Mouse (Mus musculus) heart, embryonic 16.5 days (tissue): Measurements from ENCODE around the gene C1qtnf7. TPM values are rescaled to one million over a fixed set of nuclear protein-coding genes. Genes with fewer than 3 reads are reported as not detected.

Experiments
- ATAC-seq: fragments of 200-750 bp; cut with Nextera tagmentation; replicated peaks from 2 replicates; pipeline ENCODE4 v1.8.0; 2017; ENCODE audit warnings: moderate number of reproducible peaks; ENCODE audit not compliant: insufficient read depth, low FRiP score; ENCODE audit errors: extremely low read depth
- H3K27ac ChIP-seq: fragments of 300-500 bp; sonication (generic); 2 replicates; pipeline ENCODE4 v1.5.1; 2014; ENCODE audit warnings: mild to moderate bottlenecking, low read length, control low read depth, moderate library complexity
- H3K27me3 ChIP-seq: fragments of 300-500 bp; sonication (generic); 2 replicates; pipeline ENCODE4 v1.6.1; 2014; ENCODE audit warnings: low read length, mixed read lengths; ENCODE audit not compliant: control insufficient read depth, insufficient read depth
- H3K36me3 ChIP-seq: fragments of 300-500 bp; sonication (generic); 2 replicates; pipeline ENCODE4 v1.6.1; 2014; ENCODE audit not compliant: control insufficient read depth, insufficient read depth
- H3K4me1 ChIP-seq: fragments of 300-500 bp; sonication (generic); 2 replicates; pipeline ENCODE4 v1.6.1; 2014; ENCODE audit warnings: low read length, mixed read lengths; ENCODE audit not compliant: control insufficient read depth, insufficient read depth
- H3K4me2 ChIP-seq: fragments of 300-500 bp; sonication (generic); 2 replicates; pipeline ENCODE4 v1.6.1; 2014; ENCODE audit warnings: low read depth, mild to moderate bottlenecking, control low read depth, low read length
- H3K4me3 ChIP-seq: fragments of 300-500 bp; sonication (generic); 2 replicates; pipeline ENCODE4 v1.5.1; 2014; ENCODE audit warnings: mild to moderate bottlenecking, control low read depth, low read length
- H3K9ac ChIP-seq: fragments of 300-500 bp; sonication (generic); 2 replicates; pipeline ENCODE4 v1.6.1; 2014; ENCODE audit warnings: low read length, control low read depth
- H3K9me3 ChIP-seq: fragments of 300-500 bp; sonication (generic); replicated peaks from 2 replicates; pipeline ENCODE4 v1.6.1; 2016; ENCODE audit warnings: low read length; ENCODE audit not compliant: control insufficient read depth
- WGBS: fragments of 180-500 bp; shearing (Covaris S2); extraction: QIAGEN DNeasy Blood & Tissue Kit; methylation state at CpG from one replicate; pipeline ENCODE4 v1.1.7; 2014; 5-methylcytosine and 5-hydroxymethylcytosine counted together
- polyA plus RNA-seq: library from polyadenylated mRNA; unstranded; fragments of >200 nt; fragmentation: Nextera tagmentation; extraction: Ambion mirVana; gene quantifications from 2 replicates; pipeline ENCODE4 v1.2.1, GENCODE M21; 2015

Gene C1qtnf7
- polyA plus RNA-seq, 1 experiment from 2014 or later = 6.5 TPM

DNA sequence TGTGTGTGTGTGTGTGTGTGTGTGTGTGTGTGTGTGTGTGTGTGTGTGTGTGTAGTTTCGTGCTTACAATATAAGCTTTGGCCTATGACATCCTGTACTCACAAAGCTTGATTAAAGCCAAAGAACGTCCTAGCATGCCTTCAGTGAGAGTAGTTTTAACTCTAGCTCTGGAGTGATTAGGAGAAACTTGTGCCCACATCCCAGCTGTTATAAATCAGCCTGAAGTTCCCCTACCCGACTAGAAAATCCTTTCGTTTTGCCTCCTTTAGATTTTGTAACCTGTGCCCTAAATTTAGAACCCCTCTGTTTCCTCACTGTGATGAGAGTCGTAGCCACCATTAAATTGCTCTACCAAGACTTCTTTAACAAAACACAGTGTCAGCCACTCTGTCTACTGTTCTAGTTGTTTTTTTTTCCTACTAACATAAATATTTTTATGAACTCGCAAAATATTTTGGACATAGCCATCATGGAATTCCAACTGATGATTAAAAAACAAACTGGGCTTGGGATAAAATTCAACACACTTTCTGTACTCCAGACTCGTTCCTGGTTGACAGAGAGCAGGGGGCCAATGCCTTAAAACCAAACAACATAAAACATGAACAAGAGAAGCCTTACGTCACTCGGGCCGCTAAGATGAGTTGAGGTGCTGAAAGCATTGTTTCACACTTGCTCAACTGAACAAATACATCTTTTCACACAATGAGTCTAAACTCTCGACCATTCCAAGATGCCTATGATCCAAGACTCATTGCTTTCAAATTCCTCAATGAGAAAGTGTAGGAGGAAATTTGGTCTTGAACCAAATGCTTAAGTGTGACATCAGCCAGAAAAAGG, 70.3 kb downstream of the C1qtnf7 start:
- ATAC-seq = no peak
- peak overlapping the region; percentile 39 for H3K27ac ChIP-seq
- WGBS = 45% methylated on average over 11 of the region's 11 CpGs
- H3K9me3 ChIP-seq = no peaks in the 10 kb centered on the region
- no peak overlapping the region for H3K9ac ChIP-seq
- H3K4me3 ChIP-seq = no peak overlapping the region
- no peaks in the 10 kb centered on the region for H3K36me3 ChIP-seq
- H3K4me2 ChIP-seq = no peak overlapping the region
- no peaks in the 10 kb centered on the region for H3K4me1 ChIP-seq
- H3K27me3 ChIP-seq = no peaks in the 10 kb centered on the region

DNA sequence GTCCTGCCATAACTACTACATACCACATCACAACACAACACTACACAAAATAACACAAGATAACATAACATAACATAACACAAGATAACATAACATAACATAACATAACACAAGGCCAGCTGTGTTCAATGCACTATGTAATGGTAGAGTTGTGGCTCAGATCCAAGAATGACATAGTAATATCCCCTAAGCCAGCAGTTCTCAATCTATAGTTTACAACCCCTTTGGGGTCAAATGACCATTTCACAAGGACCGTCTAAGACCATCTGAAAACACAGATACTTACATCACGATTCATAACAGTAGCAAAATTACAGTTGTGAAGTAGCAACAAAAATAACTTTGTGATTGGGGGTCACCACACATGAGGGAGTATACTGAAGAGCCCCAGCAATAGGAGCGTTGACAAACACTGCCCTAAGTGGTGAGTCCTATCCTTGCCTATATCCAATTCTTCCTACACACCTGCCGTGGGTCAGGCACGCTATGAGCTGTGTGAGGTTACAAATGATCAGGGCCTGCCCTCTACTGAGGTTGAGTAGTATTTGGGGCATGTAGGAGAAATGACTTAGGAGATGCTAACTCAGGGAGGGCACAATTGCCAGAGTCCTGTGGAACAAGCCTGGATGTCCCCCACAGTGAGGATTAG, 73.6 kb downstream of the C1qtnf7 start:
- Histone ChIP-seq H3K9me3 (no peaks in the 10 kb centered on the region), H3K4me3 (no peak overlapping the region), H3K9ac (no peak overlapping the region), H3K27me3 (no peaks in the 10 kb centered on the region), H3K4me2 (no peak overlapping the region), H3K4me1 (no peaks in the 10 kb centered on the region), H3K36me3 (no peaks in the 10 kb centered on the region), H3K27ac (peak overlapping the region; percentile 55; the same call in 1 of the 2 replicates)
- 66% methylated on average over 5 of the region's 5 CpGs for WGBS
- ATAC-seq = no peak

DNA sequence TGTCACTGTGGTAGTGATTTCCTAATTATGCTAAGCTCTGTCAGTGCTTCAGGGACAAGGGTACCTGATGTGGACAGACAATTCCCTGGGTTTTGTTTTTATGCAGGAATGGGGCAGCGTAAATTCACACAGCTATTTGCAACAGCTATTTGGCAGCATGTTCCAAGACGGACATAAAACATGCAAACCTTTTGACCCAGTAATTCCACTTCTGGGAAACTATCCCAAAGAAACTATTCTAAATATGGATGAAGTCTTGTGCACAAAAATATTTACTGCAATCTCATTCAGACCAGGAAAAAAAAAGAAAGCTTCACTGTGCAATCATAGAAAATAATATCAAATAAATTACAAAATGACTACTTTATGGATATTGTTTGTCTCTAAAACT, 74.1 kb downstream of the C1qtnf7 start:
- Histone ChIP-seq H3K9me3 (no peaks in the 10 kb centered on the region), H3K27ac (peak overlapping the region; percentile 55; the same call in 1 of the 2 replicates)

DNA sequence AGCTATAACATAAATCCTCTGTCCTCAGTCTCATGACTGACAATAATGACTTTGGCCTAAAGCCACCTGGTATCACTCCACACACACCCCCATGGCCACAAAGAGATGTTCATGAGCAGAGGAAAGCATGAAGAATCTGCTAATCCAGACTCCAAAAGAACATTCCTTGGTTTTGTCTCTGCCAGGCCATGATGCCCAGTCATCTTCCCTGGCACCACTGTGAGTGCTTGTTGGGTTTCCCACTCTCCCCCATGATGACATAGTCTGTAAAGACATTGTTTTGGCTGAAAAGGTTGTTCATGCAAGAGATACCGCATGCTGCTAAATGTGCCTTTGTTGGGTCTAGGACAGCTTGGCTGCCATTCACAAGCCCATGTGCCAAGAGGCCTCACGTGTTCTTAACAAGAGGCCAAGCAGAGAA, 75.0 kb downstream of the C1qtnf7 start:
- no peak overlapping the region for H3K9ac ChIP-seq
- H3K4me2 ChIP-seq = no peak overlapping the region
- 65% methylated on average over 2 of the region's 2 CpGs for WGBS
- no peak overlapping the region for H3K27ac ChIP-seq
- H3K9me3 ChIP-seq = no peaks in the 10 kb centered on the region
- H3K4me1 ChIP-seq = no peaks in the 10 kb centered on the region
- no peak overlapping the region for H3K4me3 ChIP-seq
- H3K27me3 ChIP-seq = no peaks in the 10 kb centered on the region
- no peak for ATAC-seq
- no peaks in the 10 kb centered on the region for H3K36me3 ChIP-seq

More for the DNA sequence above, 74.1 kb downstream of the C1qtnf7 start:
- Histone ChIP-seq H3K4me2 (no peak overlapping the region), H3K36me3 (no peaks in the 10 kb centered on the region), H3K9ac (no peak overlapping the region), H3K4me3 (no peak overlapping the region), H3K4me1 (no peaks in the 10 kb centered on the region), H3K27me3 (no peaks in the 10 kb centered on the region)
- ATAC-seq = no peak
- 44% methylated on average over 2 of the region's 2 CpGs for WGBS

DNA sequence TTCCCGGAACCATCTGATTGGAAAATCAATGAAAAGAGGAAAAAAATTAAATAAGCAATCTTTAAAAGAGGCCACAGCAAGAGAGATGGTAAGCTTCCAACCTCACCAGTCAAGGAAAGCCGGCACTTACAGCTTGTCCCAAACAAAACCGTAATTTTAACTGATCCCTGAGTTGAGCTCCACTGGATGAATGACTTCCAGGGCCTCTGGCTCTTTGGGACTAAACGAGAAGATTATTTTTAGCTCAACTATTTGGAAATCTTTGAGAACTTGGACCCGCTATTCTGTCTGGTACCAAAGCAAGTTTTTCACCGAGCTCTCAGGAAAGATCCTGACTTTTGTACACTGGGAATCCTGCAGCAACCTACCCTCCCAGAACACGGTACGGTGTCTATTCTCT, 86.3 kb downstream of the C1qtnf7 start:
- no peak overlapping the region for H3K4me2 ChIP-seq
- WGBS = 73% methylated on average over 8 of the region's 8 CpGs
- no peak for ATAC-seq
- H3K36me3 ChIP-seq = no peaks in the 10 kb centered on the region
- no peak overlapping the region for H3K27ac ChIP-seq
- H3K4me3 ChIP-seq = no peak overlapping the region
- H3K4me1 ChIP-seq = no peaks in the 10 kb centered on the region
- H3K9me3 ChIP-seq = no peaks in the 10 kb centered on the region
- no peaks in the 10 kb centered on the region for H3K27me3 ChIP-seq
- no peak overlapping the region for H3K9ac ChIP-seq

DNA sequence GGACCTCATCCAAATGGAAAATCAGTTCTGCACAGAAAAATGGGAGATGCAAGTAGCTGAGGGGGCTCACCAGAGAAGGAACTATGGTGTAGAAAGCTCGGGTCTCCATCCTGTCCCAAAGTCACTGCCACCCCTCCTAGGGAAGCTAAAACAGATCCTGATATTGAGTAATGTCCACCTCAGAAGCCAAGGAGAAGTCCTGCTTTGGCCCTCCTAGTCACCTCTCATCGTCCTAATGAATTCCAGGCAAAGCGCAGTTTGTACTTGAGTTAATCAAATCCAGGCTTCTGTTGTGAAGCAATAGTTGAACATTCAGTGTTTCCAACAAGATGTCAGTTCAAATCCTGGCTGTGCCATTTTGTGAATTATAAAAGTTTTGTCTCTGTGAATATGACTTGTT, 87.2 kb downstream of the C1qtnf7 start:
- no peak overlapping the region for H3K4me3 ChIP-seq
- H3K36me3 ChIP-seq = no peaks in the 10 kb centered on the region
- H3K27me3 ChIP-seq = no peaks in the 10 kb centered on the region
- no peaks in the 10 kb centered on the region for H3K9me3 ChIP-seq
- no peaks in the 10 kb centered on the region for H3K4me1 ChIP-seq
- 80% methylated on average over 3 of the region's 3 CpGs for WGBS
- no peak overlapping the region for H3K9ac ChIP-seq
- no peak overlapping the region for H3K27ac ChIP-seq
- ATAC-seq = no peak
- H3K4me2 ChIP-seq = no peak overlapping the region

DNA sequence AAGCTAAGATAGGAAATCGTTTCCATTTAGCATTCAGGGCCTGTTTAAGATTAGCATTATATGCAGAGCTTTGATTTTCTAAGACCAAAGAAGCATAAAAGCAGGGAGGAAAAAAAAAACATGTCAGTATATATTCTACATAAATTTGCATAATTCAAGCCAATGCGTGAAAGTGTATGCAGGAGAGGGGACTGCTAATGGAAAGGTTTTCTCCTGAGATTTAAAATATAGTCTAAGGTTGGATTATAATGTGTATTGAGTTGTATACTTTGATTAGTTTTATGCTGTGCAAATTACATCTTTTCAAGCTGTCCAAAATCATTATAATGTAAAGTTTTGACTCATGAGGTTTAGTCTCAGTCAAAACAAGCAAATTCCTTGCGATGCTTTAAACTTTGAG, 88.2 kb downstream of the C1qtnf7 start:
- Histone ChIP-seq H3K9ac (no peak overlapping the region), H3K4me3 (no peak overlapping the region), H3K27ac (no peak overlapping the region), H3K27me3 (no peaks in the 10 kb centered on the region), H3K4me1 (no peaks in the 10 kb centered on the region), H3K9me3 (no peaks in the 10 kb centered on the region), H3K36me3 (no peaks in the 10 kb centered on the region), H3K4me2 (no peak overlapping the region)
- 82% methylated on average over 3 of the region's 3 CpGs for WGBS
- no peak for ATAC-seq

DNA sequence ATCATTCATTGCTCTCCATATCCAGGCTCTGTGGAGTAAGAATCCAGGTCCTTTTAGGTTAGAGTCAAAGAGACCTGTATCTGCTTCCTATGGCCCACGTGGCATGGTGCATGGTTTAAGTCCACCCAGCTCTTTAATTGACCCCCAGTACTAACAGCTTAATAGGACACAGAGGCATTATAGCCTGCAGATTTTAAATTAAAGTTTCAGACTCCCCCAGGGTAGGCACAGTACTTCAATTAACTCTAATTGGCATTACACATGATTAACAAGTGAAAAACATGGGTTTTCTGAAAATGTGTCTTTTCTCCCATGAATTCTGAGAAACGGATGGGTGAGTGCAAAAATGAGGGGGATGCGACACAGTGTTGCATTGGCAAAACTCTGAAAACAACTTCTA, 92.7 kb downstream of the C1qtnf7 start:
- WGBS = 83% methylated on average over 3 of the region's 3 CpGs
- H3K36me3 ChIP-seq = no peaks in the 10 kb centered on the region
- H3K9me3 ChIP-seq = no peaks in the 10 kb centered on the region
- ATAC-seq = no peak
- no peak overlapping the region for H3K4me2 ChIP-seq
- no peaks in the 10 kb centered on the region; the same call in 1 of the 2 replicates for H3K4me1 ChIP-seq
- no peaks in the 10 kb centered on the region for H3K27me3 ChIP-seq
- no peak overlapping the region for H3K4me3 ChIP-seq
- no peak overlapping the region for H3K27ac ChIP-seq
- H3K9ac ChIP-seq = no peak overlapping the region

DNA sequence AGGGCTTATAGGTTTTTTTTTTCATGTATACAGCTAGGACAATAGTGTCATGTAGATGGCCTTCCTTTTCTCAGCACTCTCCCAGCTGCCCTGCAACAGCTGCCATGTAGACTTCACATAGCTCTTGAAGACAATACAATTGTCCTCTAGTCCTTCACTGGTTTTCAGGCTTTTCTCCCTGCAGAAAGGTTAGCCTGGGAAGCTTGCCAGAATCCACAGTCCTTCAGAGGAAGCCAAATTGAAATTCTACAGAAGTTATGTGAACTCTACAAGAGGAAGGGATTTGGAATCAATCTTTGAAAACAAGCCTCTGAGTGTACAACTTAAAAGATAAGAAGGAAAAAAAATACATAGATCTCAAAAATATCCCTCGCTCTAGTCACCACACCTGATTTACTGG, 94.4 kb downstream of the C1qtnf7 start:
- Histone ChIP-seq H3K4me2 (no peak overlapping the region), H3K9me3 (no peaks in the 10 kb centered on the region), H3K9ac (no peak overlapping the region), H3K27me3 (no peaks in the 10 kb centered on the region), H3K4me1 (no peaks in the 10 kb centered on the region; the same call in 1 of the 2 replicates), H3K4me3 (no peak overlapping the region), H3K36me3 (no peaks in the 10 kb centered on the region), H3K27ac (no peak overlapping the region)
- ATAC-seq = no peak
- 43% methylated on average over 1 of the region's 1 CpGs for WGBS
